Mouse (Mus musculus): ENCODE measurements at regions not wholly inside any gene's neighbourhood (a gene's known extent, or its start where the extent isn't known, plus 50 kb on each side); places are given as distances from the start of the nearest gene placed in this dataset.

DNA sequence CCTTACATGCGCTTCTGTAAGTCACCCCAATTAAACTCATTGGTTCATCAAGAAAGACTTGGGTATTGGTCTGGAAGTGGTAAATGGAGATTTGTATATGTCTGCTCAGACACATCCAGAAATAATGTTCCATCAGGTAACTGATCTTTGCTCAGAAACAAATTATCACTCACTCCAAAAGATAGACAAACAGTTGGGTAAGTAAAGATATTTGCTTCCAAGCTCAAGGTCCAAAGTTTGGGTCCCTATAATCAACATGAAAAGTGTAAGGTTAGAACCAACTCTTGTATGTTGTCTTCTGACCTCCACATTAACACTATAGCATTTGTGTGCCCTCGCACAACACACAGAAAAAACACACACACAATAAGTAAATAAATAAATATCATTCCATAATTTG, 232.0 kb downstream of the Rnf144a start:
- TF ChIP-seq CTCF (conservative IDR thresholded peaks at IDR 0.05; ENCODE audit: low read length), result no peak
- TF ChIP-seq NANOG (IDR thresholded peaks at IDR 0.05; ENCODE audit: borderline replicate concordance, low read length), result no peak
- TF ChIP-seq POU5F1 (IDR thresholded peaks at IDR 0.05; ENCODE audit: borderline replicate concordance, low read length), result no peak
